Mouse (Mus musculus) heart, embryonic 12.5 days (tissue): ENCODE results near the gene Mettl23. TPM values are rescaled to one million over a fixed set of nuclear protein-coding genes. Genes with fewer than 3 reads are reported as not detected.

Experiments used
- ATAC-seq: fragments of 200-750 bp; cut with Nextera tagmentation; 2 replicates; pipeline ENCODE4 v1.8.0; 2017; ENCODE audit warnings: moderate TSS enrichment, moderate library complexity; ENCODE audit not compliant: insufficient number of reproducible peaks, low FRiP score
- H3K27ac ChIP-seq: fragments of 300-500 bp; sonication (generic); 2 replicates; pipeline ENCODE4 v1.5.1; 2016; ENCODE audit warnings: mild to moderate bottlenecking, moderate library complexity; ENCODE audit not compliant: poor library complexity, severe bottlenecking
- H3K27me3 ChIP-seq: fragments of 300-500 bp; sonication (generic); replicated peaks from 2 replicates; pipeline ENCODE4 v1.6.1; 2016; ENCODE audit warnings: mild to moderate bottlenecking, moderate library complexity
- H3K36me3 ChIP-seq: fragments of 300-500 bp; sonication (generic); 2 replicates; pipeline ENCODE4 v1.6.1; 2016; ENCODE audit warnings: mild to moderate bottlenecking, moderate library complexity
- H3K4me1 ChIP-seq: fragments of 300-500 bp; sonication (generic); replicated peaks from 2 replicates; pipeline ENCODE4 v1.6.1; 2016; ENCODE audit warnings: mild to moderate bottlenecking
- H3K4me2 ChIP-seq: fragments of 300-500 bp; sonication (generic); 2 replicates; pipeline ENCODE4 v1.6.1; 2016; ENCODE audit warnings: mild to moderate bottlenecking, moderate library complexity
- H3K4me3 ChIP-seq: fragments of 300-500 bp; sonication (generic); 2 replicates; pipeline ENCODE4 v1.5.1; 2016; ENCODE audit warnings: mild to moderate bottlenecking
- H3K9ac ChIP-seq: fragments of 300-500 bp; sonication (generic); 2 replicates; pipeline ENCODE4 v1.6.1; 2016; ENCODE audit warnings: mild to moderate bottlenecking, moderate library complexity
- H3K9me3 ChIP-seq: fragments of 300-500 bp; sonication (generic); replicated peaks from 2 replicates; pipeline ENCODE4 v1.6.1; 2016; ENCODE audit warnings: mild to moderate bottlenecking, moderate library complexity
- WGBS: fragments of 180-500 bp; shearing (Covaris S2); methylation state at CpG from one replicate; pipeline ENCODE4 v1.1.7; 2016; 5-methylcytosine and 5-hydroxymethylcytosine counted together
- polyA plus RNA-seq: library from polyadenylated mRNA; unstranded; fragments of >200 nt; fragmentation: Nextera tagmentation; extraction: Ambion mirVana; gene quantifications from 2 replicates; pipeline ENCODE4 v1.2.1, GENCODE M21; 2016

Mettl23 gene
- 55.5 and 57.4 TPM in 2 replicates for polyA plus RNA-seq

GRCm38 (mm10) chr11:116843261-116844233 is at the start of gene Mettl23, which contains the start of gene Jmjd6:
Gene Mettl23, plus strand, starts transcription at chr11:116843278.
Gene Jmjd6, minus strand, starts transcription at chr11:116843449.
- Histone ChIP-seq H3K9me3 (no peaks in the 10 kb centered on the region), H3K36me3 (peaks cover 48% of the 10 kb centered on the region), H3K4me1 (peaks cover 37% of the 10 kb centered on the region), H3K27me3 (no peaks in the 10 kb centered on the region), H3K9ac (peak within 1 kb of the TSS; percentile 94), H3K27ac (peak within 1 kb of the TSS; percentile 99), H3K4me2 (peak within 1 kb of the TSS; percentile 93), H3K4me3 (peak within 1 kb of the TSS; percentile 79)
- WGBS: 1% methylated on average over 72 of the region's 72 CpGs
- ATAC-seq: peak; percentile 94

GRCm38 (mm10) chr11:116799364-116799763 is 43.7 kb upstream of the Mettl23 start:
- Histone ChIP-seq H3K9me3 (no peaks in the 10 kb centered on the region), H3K4me2 (no peak overlapping the region), H3K27ac (no peak overlapping the region), H3K9ac (no peak overlapping the region), H3K4me1 (peaks cover 3% of the 10 kb centered on the region), H3K4me3 (no peak overlapping the region), H3K36me3 (no peaks in the 10 kb centered on the region; the same call in 1 of the 2 replicates), H3K27me3 (no peaks in the 10 kb centered on the region)
- 81% methylated on average over 5 of the region's 5 CpGs for WGBS
- ATAC-seq: no peak

GRCm38 (mm10) chr11:116801106-116801505 is 42.0 kb upstream of the Mettl23 start:
- no peak overlapping the region for H3K9ac ChIP-seq
- H3K4me2 ChIP-seq: no peak overlapping the region
- ATAC-seq: peak; percentile 26; the same call in 1 of the 2 replicates
- no peaks in the 10 kb centered on the region for H3K9me3 ChIP-seq
- H3K36me3 ChIP-seq: no peaks in the 10 kb centered on the region; the same call in 1 of the 2 replicates
- peaks cover 3% of the 10 kb centered on the region for H3K4me1 ChIP-seq
- no peaks in the 10 kb centered on the region for H3K27me3 ChIP-seq
- WGBS: 58% methylated on average over 5 of the region's 5 CpGs
- no peak overlapping the region for H3K4me3 ChIP-seq
- H3K27ac ChIP-seq: no peak overlapping the region

- 76% methylated on average over 5 of the region's 5 CpGs for WGBS
- H3K9ac ChIP-seq: no peak overlapping the region
- H3K27ac ChIP-seq: no peak overlapping the region
- no peak for ATAC-seq
- no peaks in the 10 kb centered on the region for H3K9me3 ChIP-seq
- H3K36me3 ChIP-seq: no peaks in the 10 kb centered on the region; the same call in 1 of the 2 replicates
- no peaks in the 10 kb centered on the region for H3K27me3 ChIP-seq
- no peak overlapping the region for H3K4me2 ChIP-seq
- H3K4me3 ChIP-seq: no peak overlapping the region
- H3K4me1 ChIP-seq: peaks cover 6% of the 10 kb centered on the region
Measured at GRCm38 (mm10) chr11:116802709-116803108, 40.4 kb upstream of the Mettl23 start.

- Histone ChIP-seq H3K4me1 (peaks cover 10% of the 10 kb centered on the region), H3K27me3 (peaks cover 10% of the 10 kb centered on the region), H3K9ac (0 out of 2 replicates have a peak overlapping the region, but pooled peaks have one; percentile 31), H3K27ac (peak overlapping the region; percentile 61), H3K4me2 (no peak overlapping the region), H3K4me3 (no peak overlapping the region), H3K9me3 (no peaks in the 10 kb centered on the region), H3K36me3 (peaks cover 3% of the 10 kb centered on the region; the same call in 1 of the 2 replicates)
- 57% methylated on average over 15 of the region's 15 CpGs for WGBS
- no peak for ATAC-seq
Measured at GRCm38 (mm10) chr11:116806136-116807071, 36.7 kb upstream of the Mettl23 start.

- Histone ChIP-seq H3K9ac (no peak overlapping the region), H3K4me3 (no peak overlapping the region), H3K4me1 (peaks cover 16% of the 10 kb centered on the region), H3K27me3 (peaks cover 10% of the 10 kb centered on the region), H3K9me3 (no peaks in the 10 kb centered on the region), H3K36me3 (peaks cover 3% of the 10 kb centered on the region; the same call in 1 of the 2 replicates), H3K4me2 (no peak overlapping the region), H3K27ac (peak overlapping the region; percentile 70)
- ATAC-seq: 0 out of 2 replicates have a peak, but pooled peaks have one; percentile 14
- 51% methylated on average over 7 of the region's 7 CpGs for WGBS
Measured at GRCm38 (mm10) chr11:116807116-116807515, 36.0 kb upstream of the Mettl23 start.

- H3K27ac ChIP-seq: peak overlapping the region; percentile 70
- no peaks in the 10 kb centered on the region for H3K9me3 ChIP-seq
- ATAC-seq: no peak
- H3K27me3 ChIP-seq: peaks cover 10% of the 10 kb centered on the region
- H3K4me3 ChIP-seq: no peak overlapping the region
- no peak overlapping the region for H3K4me2 ChIP-seq
- peaks cover 3% of the 10 kb centered on the region; the same call in 1 of the 2 replicates for H3K36me3 ChIP-seq
- H3K4me1 ChIP-seq: peaks cover 20% of the 10 kb centered on the region
- H3K9ac ChIP-seq: no peak overlapping the region
- WGBS: 85% methylated on average over 3 of the region's 3 CpGs
Measured at GRCm38 (mm10) chr11:116807526-116807925, 35.6 kb upstream of the Mettl23 start.

- peaks cover 3% of the 10 kb centered on the region; the same call in 1 of the 2 replicates for H3K36me3 ChIP-seq
- H3K4me3 ChIP-seq: no peak overlapping the region
- no peak for ATAC-seq
- no peak overlapping the region for H3K4me2 ChIP-seq
- 17% methylated on average over 7 of the region's 7 CpGs for WGBS
- H3K27ac ChIP-seq: peak overlapping the region; percentile 70
- H3K4me1 ChIP-seq: peaks cover 25% of the 10 kb centered on the region
- H3K9me3 ChIP-seq: no peaks in the 10 kb centered on the region
- no peak overlapping the region for H3K9ac ChIP-seq
- H3K27me3 ChIP-seq: peaks cover 10% of the 10 kb centered on the region
Measured at GRCm38 (mm10) chr11:116807938-116808606, 35.0 kb upstream of the Mettl23 start.

- no peak for ATAC-seq
- H3K9ac ChIP-seq: no peak overlapping the region
Measured at GRCm38 (mm10) chr11:116808811-116809395, 34.2 kb upstream of the Mettl23 start.

GRCm38 (mm10) chr11:116809520-116809919 is 33.6 kb upstream of the Mettl23 start:
- H3K4me3 ChIP-seq: no peak overlapping the region
- no peak overlapping the region for H3K4me2 ChIP-seq
- peaks cover 10% of the 10 kb centered on the region for H3K27me3 ChIP-seq
- no peak overlapping the region for H3K27ac ChIP-seq
- WGBS: 72% methylated on average over 8 of the region's 8 CpGs
- H3K9ac ChIP-seq: no peak overlapping the region
- no peaks in the 10 kb centered on the region for H3K9me3 ChIP-seq
- no peak for ATAC-seq
- H3K4me1 ChIP-seq: peaks cover 40% of the 10 kb centered on the region
- 0 out of 2 replicates have a peak, but pooled peaks cover 3% of the 10 kb centered on the region for H3K36me3 ChIP-seq

More at GRCm38 (mm10) chr11:116808811-116809395, 34.2 kb upstream of the Mettl23 start:
- no peaks in the 10 kb centered on the region for H3K9me3 ChIP-seq
- no peak overlapping the region for H3K27ac ChIP-seq
- whole genome bisulfite sequencing: 71% methylated on average over 11 of the region's 11 CpGs
- H3K27me3 ChIP-seq: peaks cover 10% of the 10 kb centered on the region
- peaks cover 3% of the 10 kb centered on the region; the same call in 1 of the 2 replicates for H3K36me3 ChIP-seq
- H3K4me1 ChIP-seq: peaks cover 33% of the 10 kb centered on the region
- no peak overlapping the region for H3K4me2 ChIP-seq
- no peak overlapping the region for H3K4me3 ChIP-seq
